Mouse (Mus musculus) heart, postnatal 0 days (tissue): ENCODE results near the gene Gpr31b. TPM values are rescaled to one million over a fixed set of nuclear protein-coding genes. Genes with fewer than 3 reads are reported as not detected.
"Not testable (repeated sequence)": the region's sequence is repeated elsewhere in the genome, so short reads cannot be mapped to it uniquely, and the experiment has no call there.

ENCODE experiments used
- ATAC-seq: fragments of 200-750 bp; cut with Nextera tagmentation; 2 replicates; pipeline ENCODE4 v1.8.0; 2017; ENCODE audit warnings: low read depth, moderate number of reproducible peaks, moderate library complexity; ENCODE audit not compliant: insufficient read depth
- DNase-seq: peaks from one replicate; pipeline ENCODE4 v3.0.0-alpha.2; 2016; ENCODE audit warnings: low spot score
- H3K27ac ChIP-seq: fragments of 300-500 bp; sonication (generic); 2 replicates; pipeline ENCODE4 v1.5.1; 2014; ENCODE audit warnings: low read depth, mild to moderate bottlenecking
- H3K27me3 ChIP-seq: fragments of 300-500 bp; sonication (generic); 2 replicates; pipeline ENCODE4 v1.6.1; 2014; ENCODE audit warnings: low read length, mixed read lengths; ENCODE audit not compliant: control insufficient read depth, insufficient read depth
- H3K36me3 ChIP-seq: fragments of 300-500 bp; sonication (generic); replicated peaks from 2 replicates; pipeline ENCODE4 v1.6.1; 2014; ENCODE audit warnings: low read length, mixed read lengths; ENCODE audit not compliant: control insufficient read depth, insufficient read depth
- H3K4me1 ChIP-seq: fragments of 300-500 bp; sonication (generic); 2 replicates; pipeline ENCODE4 v1.6.1; 2014; ENCODE audit warnings: antibody characterized with exemption; ENCODE audit not compliant: control insufficient read depth, insufficient read depth
- H3K4me2 ChIP-seq: fragments of 300-500 bp; sonication (generic); 2 replicates; pipeline ENCODE4 v1.6.1; 2014; ENCODE audit warnings: low read depth, mild to moderate bottlenecking, low read length, moderate library complexity
- H3K4me3 ChIP-seq: fragments of 300-500 bp; sonication (generic); 2 replicates; pipeline ENCODE4 v1.5.1; 2014; ENCODE audit warnings: low read depth, low read length
- H3K9ac ChIP-seq: fragments of 300-500 bp; sonication (generic); replicated peaks from 2 replicates; pipeline ENCODE4 v1.6.1; 2014; ENCODE audit warnings: low read depth, low read length, mixed read lengths
- H3K9me3 ChIP-seq: fragments of 300-500 bp; sonication (generic); replicated peaks from 2 replicates; pipeline ENCODE4 v1.6.1; 2016; ENCODE audit warnings: low read length; ENCODE audit not compliant: control insufficient read depth
- CTCF ChIP-seq: IDR thresholded peaks from 2 replicates; pipeline ENCODE4 v1.5.1; 2016; ENCODE audit warnings: antibody characterized with exemption, control low read depth, low read depth
- EP300 ChIP-seq: IDR thresholded peaks from 2 replicates; pipeline ENCODE4 v1.6.1; 2016; ENCODE audit warnings: antibody characterized with exemption, low read depth
- WGBS: fragments of 180-500 bp; shearing (Covaris S2); extraction: QIAGEN DNeasy Blood & Tissue Kit; methylation state at CpG from one replicate; pipeline ENCODE4 v1.1.7; 2014; 5-methylcytosine and 5-hydroxymethylcytosine counted together
- polyA plus RNA-seq: library from polyadenylated mRNA; unstranded; fragments of >200 nt; fragmentation: Nextera tagmentation; extraction: Ambion mirVana; gene quantifications from 2 replicates; pipeline ENCODE4 v1.2.1, GENCODE M21; 2015
- total RNA-seq: library from RNA; depleted of rRNA; stranded (reverse); fragments of >200 nt; gene quantifications from 2 replicates; pipeline ENCODE4 v1.2.3, GENCODE M21; 2014; ENCODE audit warnings: low replicate concordance

Gene Gpr31b
- total and polyA plus RNA-seq, 2 experiments from 2014 or later = not detected

GRCm38 (mm10) chr17:13043846-13044673 is 8.0 kb downstream of the Gpr31b start:
- H3K4me2 ChIP-seq, H3K4me1 ChIP-seq, H3K4me3 ChIP-seq: not testable (repeated sequence)

GRCm38 (mm10) chr17:13036627-13037192 is 15.4 kb downstream of the Gpr31b start:
- 78% methylated on average over 4 of the region's 12 CpGs for WGBS
- not testable (repeated sequence) for H3K27me3 ChIP-seq, DNase-seq, H3K9me3 ChIP-seq, H3K4me3 ChIP-seq, H3K9ac ChIP-seq, H3K36me3 ChIP-seq, H3K4me1 ChIP-seq, H3K27ac ChIP-seq, H3K4me2 ChIP-seq, ATAC-seq

More at GRCm38 (mm10) chr17:13043846-13044673, 8.0 kb downstream of the Gpr31b start:
- TF ChIP-seq CTCF = peak; percentile 67
- 6% methylated on average over 3 of the region's 4 CpGs for WGBS
- not testable (repeated sequence) for H3K36me3 ChIP-seq, H3K27ac ChIP-seq, H3K9ac ChIP-seq, H3K9me3 ChIP-seq, H3K27me3 ChIP-seq
- DNase-seq (peak; percentile 13), ATAC-seq (peak; percentile 79)

GRCm38 (mm10) chr17:13013316-13013715 is 38.8 kb downstream of the Gpr31b start:
- Histone ChIP-seq H3K9ac (no peak overlapping the region), H3K9me3 (no peaks in the 10 kb centered on the region), H3K27ac (no peak overlapping the region), H3K4me3 (no peak overlapping the region), H3K36me3 (peaks cover 62% of the 10 kb centered on the region), H3K4me1 (peaks cover 5% of the 10 kb centered on the region; the same call in 1 of the 2 replicates), H3K4me2 (no peak overlapping the region), H3K27me3 (no peaks in the 10 kb centered on the region)
- TF ChIP-seq CTCF (no peak), EP300 (no peak)
- WGBS = 84% methylated on average over 3 of the region's 3 CpGs
- ATAC-seq = no peak
- DNase-seq = no peak

GRCm38 (mm10) chr17:13009887-13010286 is 42.2 kb downstream of the Gpr31b start:
- no peak overlapping the region for H3K4me3 ChIP-seq
- DNase-seq (peak; percentile 80), ATAC-seq (no peak)
- H3K27ac ChIP-seq = no peak overlapping the region
- peak overlapping the region; percentile 91 for H3K4me2 ChIP-seq
- no peaks in the 10 kb centered on the region for H3K9me3 ChIP-seq
- peaks cover 46% of the 10 kb centered on the region for H3K36me3 ChIP-seq
- TF ChIP-seq EP300 (no peak), CTCF (peak; percentile 44)
- H3K27me3 ChIP-seq = no peaks in the 10 kb centered on the region
- 28% methylated on average over 3 of the region's 3 CpGs for WGBS
- peaks cover 5% of the 10 kb centered on the region; the same call in 1 of the 2 replicates for H3K4me1 ChIP-seq
- H3K9ac ChIP-seq = no peak overlapping the region

- Histone ChIP-seq H3K27ac (peak overlapping the region; percentile 97), H3K4me1 (peaks cover 5% of the 10 kb centered on the region; the same call in 1 of the 2 replicates), H3K36me3 (peaks cover 33% of the 10 kb centered on the region), H3K9ac (peak overlapping the region; percentile 83), H3K4me3 (peak overlapping the region; percentile 81), H3K9me3 (no peaks in the 10 kb centered on the region), H3K4me2 (peak overlapping the region; percentile 91), H3K27me3 (no peaks in the 10 kb centered on the region)
- 2% methylated on average over 10 of the region's 10 CpGs for WGBS
- peak; percentile 31 for DNase-seq
- TF ChIP-seq EP300 = no peak
- TF ChIP-seq CTCF = no peak
- no peak for ATAC-seq
These were observed 43.6 kb downstream of the Gpr31b start for GRCm38 (mm10) chr17:13008528-13008927.
